Mouse (Mus musculus): ENCODE measurements around the gene Galm.

DNA sequence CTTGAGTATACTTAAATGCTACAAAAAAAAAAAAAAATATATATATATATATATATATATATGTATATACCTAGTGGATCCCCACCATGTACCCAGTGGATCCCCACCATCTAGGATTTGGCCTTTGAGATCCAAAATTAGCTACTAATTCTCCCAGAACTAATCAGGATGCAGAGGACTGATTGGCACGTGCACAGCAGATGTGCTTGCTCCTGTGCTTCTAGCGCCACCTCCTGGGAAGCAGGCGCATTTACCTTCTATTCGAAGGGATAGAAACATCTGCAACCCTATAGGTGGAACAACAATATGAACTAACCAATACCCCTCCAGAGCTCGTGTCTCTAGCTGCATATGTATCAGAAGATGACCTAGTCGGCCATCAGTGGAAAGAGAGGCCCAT lies 52.7 kb downstream of the Galm start:
- TF ChIP-seq CTCF (IDR thresholded peaks at IDR 0.05; ENCODE audit: control insufficient read depth, insufficient read depth, insufficient read length), result peak; percentile 75
- TF ChIP-seq MAX (IDR thresholded peaks at IDR 0.05), result peak; percentile 91
- TF ChIP-seq MYOD1 (IDR thresholded peaks at IDR 0.05; ENCODE audit: control insufficient read depth, insufficient read length, low read depth), result no peak
- peak; percentile 63 for TF ChIP-seq USF1 (IDR thresholded peaks at IDR 0.05; ENCODE audit: low read depth)
- TF ChIP-seq MYOG (IDR thresholded peaks at IDR 0.05; ENCODE audit: control insufficient read depth, extremely low read depth, insufficient read length), result no peak
